Mouse (Mus musculus): ENCODE results near the gene Tmed4.

DNA sequence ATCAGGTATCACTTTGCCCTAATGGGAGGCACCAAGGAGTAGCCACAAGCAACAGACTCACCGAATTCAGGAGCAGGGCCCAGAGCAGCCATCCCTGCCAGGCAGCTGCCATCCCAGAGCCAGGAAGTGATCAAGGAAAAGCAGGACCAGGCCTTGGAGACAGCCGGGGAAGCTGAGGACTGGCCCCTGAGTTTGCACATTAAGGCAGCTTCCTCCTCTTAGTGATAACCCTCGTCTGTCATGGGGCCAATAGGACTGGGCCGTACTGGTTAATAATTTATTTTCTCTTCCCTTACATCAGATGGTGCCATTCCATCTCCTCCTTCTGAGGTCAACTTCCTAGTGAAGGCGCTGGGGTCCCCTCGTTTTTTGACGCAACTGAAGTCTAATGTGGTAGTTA, 44.7 kb downstream of the Tmed4 start, which contains the start of gene Npc1l1:
- TF ChIP-seq CTCF (IDR thresholded peaks at IDR 0.05; ENCODE audit: insufficient read depth, low read depth, low read length) (no peak), POLR2A (IDR thresholded peaks at IDR 0.05; ENCODE audit: insufficient read depth, low read depth, low read length) (no peak)
